In genomic region chr10:75288579-75288978, GRCm38 (mm10) we compare ENCODE assay signal across 20 mouse cellular contexts. TPM values are rescaled to one million over a fixed set of nuclear protein-coding genes. Genes with fewer than 3 reads are reported as not detected.
A peak's percentile ranks its signal among the peaks of the same experiment; 100 is the strongest.
DNase-seq lines count a peak whose midpoint lies in the region; ATAC-seq lines count a peak whose summit lies in the region.
"Had no signal": no experiment of that assay in that cellular context is flagged by ENCODE, and none has a peak within 500 bp of the region (broad histone marks: within the 10 kb centered on the region; RNA-seq: fewer than 3 reads in every experiment).

No protein-coding gene starts in this region.

- ATAC-seq in kidney, embryonic 14.5 days (ENCODE audit: low FRiP score, low TSS enrichment), result no peak
- ATAC-seq in granulocyte monocyte progenitor cell, adult 5-6 weeks (replicated peaks; ENCODE audit: poor library complexity, severe bottlenecking), result peak; percentile 44
- ATAC-seq in monocyte, adult 5-6 weeks (replicated peaks; ENCODE audit: insufficient number of reproducible peaks, low FRiP score, low TSS enrichment, poor library complexity, severe bottlenecking), result peak; percentile 82
- ATAC-seq: forebrain, embryonic 15.5 days; liver, embryonic 12.5 days; midbrain, embryonic 16.5 days had no signal

- H3K9ac ChIP-seq in kidney, embryonic 14.5 days (ENCODE audit: low read depth, low read length), result no peak overlapping the region
- H3K9ac ChIP-seq: forebrain, embryonic 15.5 days; hindbrain, embryonic 14.5 days; liver, embryonic 12.5 days; lung, embryonic 14.5 days had no signal

- H3K27ac ChIP-seq in kidney, embryonic 14.5 days (ENCODE audit: low read depth, low read length), result no peak overlapping the region
- H3K27ac ChIP-seq: embryonic facial prominence, embryonic 10.5 days; forebrain, embryonic 15.5 days; heart, embryonic 10.5 days; hindbrain, embryonic 14.5 days; layer of hippocampus, adult 2 months; liver, embryonic 12.5 days had no signal

- H3K4me3 ChIP-seq in kidney, embryonic 14.5 days (ENCODE audit: low read length), result no peak overlapping the region
- H3K4me3 ChIP-seq: embryonic facial prominence, embryonic 10.5 days; forebrain, embryonic 15.5 days; heart, embryonic 10.5 days; layer of hippocampus, adult 2 months; liver, embryonic 12.5 days had no signal

- no peaks in the 10 kb centered on the region for H3K27me3 ChIP-seq in kidney, embryonic 14.5 days (ENCODE audit: control insufficient read depth, insufficient read depth, low read length)
- H3K27me3 ChIP-seq: forebrain, embryonic 15.5 days; liver, embryonic 12.5 days had no signal

- peak; percentile 81 for DNase-seq in kidney, adult 9 months
- peak; percentile 25 for DNase-seq in R1 (ENCODE audit: low read depth, low spot score)
- no peak for DNase-seq in cerebellum, postnatal 14 days
- no peak for DNase-seq in embryo, embryonic 10.5 days (ENCODE audit: low spot score)
- no peak for DNase-seq in layer of hippocampus, adult 18-20 months (ENCODE audit: low spot score in 2 of 2)
- DNase-seq: adrenal gland, adult 2 months; cerebellum, postnatal 25 days; lung, embryonic 14.5 days; thymus, adult 18-20 months had no signal

- 79% methylated on average over 7 of the region's 7 CpGs for WGBS in kidney, embryonic 14.5 days

- H3K4me1 ChIP-seq in kidney, embryonic 14.5 days (ENCODE audit: control insufficient read depth, insufficient read depth, low read length), result no peaks in the 10 kb centered on the region
- H3K4me1 ChIP-seq: embryonic facial prominence, embryonic 10.5 days; forebrain, embryonic 15.5 days had no signal

- no peaks in the 10 kb centered on the region for H3K9me3 ChIP-seq in kidney, embryonic 14.5 days (ENCODE audit: control insufficient read depth, low read length)
- H3K9me3 ChIP-seq: embryonic facial prominence, embryonic 10.5 days; forebrain, embryonic 15.5 days; G1E; heart, embryonic 10.5 days; liver, embryonic 12.5 days had no signal

- no peak overlapping the region for H3K4me2 ChIP-seq in kidney, embryonic 14.5 days (replicated peaks; ENCODE audit: low read depth, low read length)
- H3K4me2 ChIP-seq: forebrain, embryonic 15.5 days; hindbrain, embryonic 14.5 days; liver, embryonic 12.5 days; lung, embryonic 14.5 days had no signal

- H3K36me3 ChIP-seq in kidney, embryonic 14.5 days (ENCODE audit: control insufficient read depth, insufficient read depth, low read length), result peaks cover 18% of the 10 kb centered on the region; the same call in 1 of the 2 replicates

RNA-seq across cellular contexts. Expression of gene Adora2a, which starts 28.1 kb away (rescaled TPM):
- polyA plus RNA-seq in kidney, embryonic 14.5 days (2014; fragmentation: Nextera tagmentation; extraction: Ambion mirVana), result 5.3 and 7.1 TPM in 2 replicates
- total RNA-seq in granulocyte monocyte progenitor cell, adult 5-6 weeks (2014; fragmentation: Nextera tagmentation), result 0.79 and 0.80 TPM in 2 replicates
- total RNA-seq in granulocyte monocyte progenitor cell, adult 5-6 weeks (2017), result 1.1 and 2.4 TPM in 2 replicates
- 19.5 to 51.1 TPM (median 31.6 TPM) in 3 replicates for total RNA-seq in monocyte, adult 5-6 weeks (2017)
- 1 to 10 TPM; 1.7 to 1.8 TPM for total RNA-seq in layer of hippocampus, adult 18-20 months (2021)

Comparison
In these comparisons a context has a peak if more than half of its experiments do, and no peak if none do; other contexts are left out.
1. DNase-seq: peak in kidney, adult 9 months (single experiment) and R1 (single experiment); none in cerebellum, postnatal 14 days (0 of 2), embryo, embryonic 10.5 days (single experiment) and layer of hippocampus, adult 18-20 months (0 of 2).